Mouse (Mus musculus) embryonic facial prominence, embryonic 11.5 days (tissue): ENCODE data around the gene Epha8. TPM values are rescaled to one million over a fixed set of nuclear protein-coding genes. Genes with fewer than 3 reads are reported as not detected.

Experiments used
- ATAC-seq: fragments of 200-750 bp; cut with Nextera tagmentation; replicated peaks from 2 replicates; pipeline ENCODE4 v1.8.0; 2017; ENCODE audit warnings: low read depth; ENCODE audit not compliant: insufficient number of reproducible peaks, low FRiP score, low TSS enrichment
- DNase-seq: peaks from one replicate; pipeline ENCODE4 v3.0.0-alpha.2; 2015; ENCODE audit warnings: low spot score
- H3K27ac ChIP-seq: fragments of 300-500 bp; sonication (generic); replicated peaks from 2 replicates; pipeline ENCODE4 v1.5.1; 2014; ENCODE audit warnings: mild to moderate bottlenecking, low read depth, low read length, control low read depth
- H3K27me3 ChIP-seq: fragments of 300-500 bp; sonication (generic); 2 replicates; pipeline ENCODE4 v1.6.1; 2014; ENCODE audit warnings: mild to moderate bottlenecking, low read length, moderate library complexity, mixed read lengths; ENCODE audit not compliant: control insufficient read depth, insufficient read depth
- H3K36me3 ChIP-seq: fragments of 300-500 bp; sonication (generic); replicated peaks from 2 replicates; pipeline ENCODE4 v1.6.1; 2014; ENCODE audit warnings: low read depth, mild to moderate bottlenecking, low read length, moderate library complexity, mixed read lengths; ENCODE audit not compliant: control insufficient read depth, insufficient read depth
- H3K4me1 ChIP-seq: fragments of 300-500 bp; sonication (generic); 2 replicates; pipeline ENCODE4 v1.6.1; 2014; ENCODE audit warnings: low read length, mixed read lengths; ENCODE audit not compliant: control insufficient read depth, insufficient read depth
- H3K4me2 ChIP-seq: fragments of 300-500 bp; sonication (generic); 2 replicates; pipeline ENCODE4 v1.6.1; 2014; ENCODE audit warnings: low read depth, mild to moderate bottlenecking, control low read depth, low read length, moderate library complexity
- H3K4me3 ChIP-seq: fragments of 300-500 bp; sonication (generic); 2 replicates; pipeline ENCODE4 v1.5.1; 2014; ENCODE audit warnings: low read depth, low read length, control low read depth
- H3K9ac ChIP-seq: fragments of 300-500 bp; sonication (generic); replicated peaks from 2 replicates; pipeline ENCODE4 v1.6.1; 2014; ENCODE audit warnings: mild to moderate bottlenecking, control low read depth, low read length
- H3K9me3 ChIP-seq: fragments of 300-500 bp; sonication (generic); replicated peaks from 2 replicates; pipeline ENCODE4 v1.6.1; 2016; ENCODE audit warnings: mild to moderate bottlenecking, low read length, inconsistent platforms, mixed read lengths; ENCODE audit not compliant: control insufficient read depth
- WGBS: fragments of 180-500 bp; shearing (Covaris S2); extraction: QIAGEN DNeasy Blood & Tissue Kit; methylation state at CpG from one replicate; pipeline ENCODE4 v1.1.7; 2014; 5-methylcytosine and 5-hydroxymethylcytosine counted together
- polyA plus RNA-seq: library from polyadenylated mRNA; unstranded; fragments of >200 nt; fragmentation: Nextera tagmentation; extraction: Ambion mirVana; gene quantifications from 2 replicates; pipeline ENCODE4 v1.2.1, GENCODE M21; 2014

The Epha8 gene
- polyA plus RNA-seq, 1 experiment from 2014 or later = 0.65 TPM

DNA sequence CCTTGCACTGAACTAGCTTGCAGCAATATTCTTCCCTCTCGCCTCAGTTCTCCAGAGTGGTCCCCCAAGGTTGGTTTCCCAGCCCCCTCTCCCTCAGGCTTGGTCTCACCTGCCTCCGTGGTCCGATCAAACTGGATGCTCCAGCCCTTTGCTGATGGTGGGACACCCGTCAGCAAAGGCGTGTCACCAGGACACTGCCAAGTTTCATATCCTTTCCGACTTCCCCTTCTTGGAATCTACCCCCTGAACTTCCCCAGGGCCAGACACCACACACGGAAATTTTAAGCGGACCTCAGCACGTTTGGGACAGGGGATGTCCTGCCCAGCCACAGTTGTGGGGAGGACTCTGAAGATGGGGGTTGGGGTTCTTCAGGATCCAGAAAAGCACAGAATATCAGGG is 58.0 kb downstream of the Epha8 start, which contains the start of gene C1qa:
C1qa (minus strand) TSS at position 167 of the 400 bp plus-strand sequence.
- Histone ChIP-seq H3K27me3 (peaks cover 13% of the 10 kb centered on the region), H3K4me3 (no peak within 1 kb of the TSS), H3K9me3 (no peaks in the 10 kb centered on the region), H3K4me2 (no peak within 1 kb of the TSS), H3K36me3 (no peaks in the 10 kb centered on the region), H3K9ac (no peak within 1 kb of the TSS), H3K4me1 (0 out of 2 replicates have a peak, but pooled peaks cover 2% of the 10 kb centered on the region), H3K27ac (no peak within 1 kb of the TSS)
- ATAC-seq = no peak
- DNase-seq = no peak
- 80% methylated on average over 9 of the region's 9 CpGs for WGBS

GRCm38 (mm10) chr4:136898084-136898598 is 58.5 kb downstream of the Epha8 start:
- Histone ChIP-seq H3K27ac (no peak overlapping the region), H3K27me3 (peaks cover 12% of the 10 kb centered on the region)
- WGBS = 67% methylated on average over 9 of the region's 9 CpGs

GRCm38 (mm10) chr4:136896461-136896860 is 60.2 kb downstream of the Epha8 start:
- Histone ChIP-seq H3K27ac (no peak overlapping the region), H3K27me3 (peaks cover 12% of the 10 kb centered on the region), H3K36me3 (no peaks in the 10 kb centered on the region), H3K4me3 (no peak overlapping the region), H3K4me2 (no peak overlapping the region), H3K9ac (no peak overlapping the region), H3K9me3 (no peaks in the 10 kb centered on the region), H3K4me1 (0 out of 2 replicates have a peak, but pooled peaks cover 2% of the 10 kb centered on the region)
- ATAC-seq (no peak), DNase-seq (no peak)
- 32% methylated on average over 10 of the region's 10 CpGs for WGBS

More at GRCm38 (mm10) chr4:136898084-136898598, 58.5 kb downstream of the Epha8 start:
- DNase-seq (no peak), ATAC-seq (no peak)
- Histone ChIP-seq H3K4me3 (no peak overlapping the region), H3K9ac (no peak overlapping the region), H3K4me1 (0 out of 2 replicates have a peak, but pooled peaks cover 2% of the 10 kb centered on the region), H3K36me3 (no peaks in the 10 kb centered on the region), H3K9me3 (no peaks in the 10 kb centered on the region), H3K4me2 (no peak overlapping the region)

- Histone ChIP-seq H3K4me2 (no peak overlapping the region), H3K27ac (no peak overlapping the region), H3K4me1 (0 out of 2 replicates have a peak, but pooled peaks cover 2% of the 10 kb centered on the region), H3K4me3 (no peak overlapping the region), H3K9ac (no peak overlapping the region; the same call in 1 of the 2 replicates), H3K9me3 (no peaks in the 10 kb centered on the region), H3K36me3 (no peaks in the 10 kb centered on the region), H3K27me3 (peaks cover 12% of the 10 kb centered on the region)
- DNase-seq (no peak), ATAC-seq (no peak)
- WGBS = 6% methylated on average over 14 of the region's 15 CpGs
Measured at GRCm38 (mm10) chr4:136895861-136896260, 60.8 kb downstream of the Epha8 start.

DNA sequence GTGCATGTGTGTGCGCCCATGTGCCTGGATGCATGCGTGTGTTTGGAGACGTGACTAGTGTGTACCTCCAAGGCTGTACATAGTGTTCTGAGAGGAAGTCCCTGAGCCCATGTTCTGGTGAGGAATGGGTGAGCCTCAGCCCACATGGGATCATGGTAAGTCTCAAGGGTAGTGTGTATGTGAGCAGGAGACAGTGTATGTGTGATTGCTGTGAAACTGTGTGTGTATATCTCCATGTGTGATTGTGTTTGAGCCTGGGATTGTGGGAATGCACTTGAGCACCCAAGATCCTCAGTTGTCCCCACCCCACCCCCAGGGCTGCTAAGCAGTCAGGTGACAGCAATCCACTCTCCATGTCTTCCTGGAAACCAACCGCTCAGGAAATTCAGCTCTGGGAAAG is 61.8 kb downstream of the Epha8 start:
- Histone ChIP-seq H3K9ac (no peak overlapping the region), H3K4me1 (0 out of 2 replicates have a peak, but pooled peaks cover 2% of the 10 kb centered on the region), H3K4me2 (no peak overlapping the region), H3K27ac (no peak overlapping the region), H3K4me3 (no peak overlapping the region), H3K36me3 (no peaks in the 10 kb centered on the region), H3K27me3 (peaks cover 12% of the 10 kb centered on the region), H3K9me3 (no peaks in the 10 kb centered on the region)
- WGBS = 77% methylated on average over 4 of the region's 4 CpGs
- DNase-seq (no peak), ATAC-seq (no peak)

DNA sequence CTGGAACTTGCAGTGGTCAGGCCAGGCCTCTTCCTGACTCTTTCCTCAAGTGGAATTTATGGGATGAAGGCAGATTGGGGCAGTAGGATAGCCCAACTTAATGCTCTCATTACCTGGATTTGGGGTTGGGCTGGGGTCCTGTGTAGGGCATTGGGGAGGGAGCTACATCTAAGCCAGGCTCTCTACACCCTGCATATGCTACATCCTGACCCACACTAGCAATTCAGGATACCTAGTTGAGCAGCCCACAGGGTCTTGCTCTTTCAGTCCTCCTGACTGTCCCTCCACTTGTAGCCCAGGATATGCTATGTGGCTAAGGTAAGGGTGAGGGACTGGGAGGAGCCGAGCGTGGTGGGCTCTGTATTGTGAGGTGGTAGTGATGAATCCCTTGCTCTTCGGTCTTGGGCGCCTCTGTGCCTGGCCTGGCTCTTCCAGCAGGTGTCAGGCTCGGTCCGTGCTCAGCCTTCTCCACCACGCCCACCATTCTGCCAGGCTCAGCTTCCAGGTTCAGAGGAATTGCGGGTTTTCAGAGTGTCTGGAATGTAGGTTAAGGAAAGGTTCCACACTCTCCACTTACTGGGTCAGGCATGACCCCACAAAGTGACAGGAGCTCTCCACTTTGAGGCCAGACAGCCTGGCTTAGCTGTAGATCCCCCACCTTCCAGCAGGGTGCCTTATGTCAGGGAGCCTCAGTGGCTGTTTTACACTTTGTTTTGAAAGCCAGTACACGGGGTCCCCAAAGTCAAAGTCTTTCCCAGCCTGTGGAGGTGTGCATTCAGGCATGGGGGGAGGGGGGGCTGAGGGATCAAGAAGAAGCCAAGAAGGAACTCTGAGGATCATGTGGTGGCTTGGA is 62.7 kb downstream of the Epha8 start:
- Histone ChIP-seq H3K9me3 (no peaks in the 10 kb centered on the region), H3K36me3 (no peaks in the 10 kb centered on the region), H3K9ac (no peak overlapping the region), H3K4me2 (no peak overlapping the region), H3K4me1 (0 out of 2 replicates have a peak, but pooled peaks cover 2% of the 10 kb centered on the region), H3K27me3 (peaks cover 12% of the 10 kb centered on the region), H3K4me3 (no peak overlapping the region), H3K27ac (no peak overlapping the region)
- ATAC-seq (peak; percentile 47; the same call in 1 of the 2 replicates), DNase-seq (peak; percentile 70)
- WGBS = 10% methylated on average over 9 of the region's 9 CpGs

GRCm38 (mm10) chr4:136892811-136893210 is 63.8 kb downstream of the Epha8 start, which contains the start of gene C1qc:
Gene C1qc, minus strand, starts transcription at chr4:136893065.
- DNase-seq (no peak), ATAC-seq (no peak)
- Histone ChIP-seq H3K4me2 (no peak within 1 kb of the TSS), H3K27ac (no peak within 1 kb of the TSS), H3K36me3 (no peaks in the 10 kb centered on the region), H3K4me1 (0 out of 2 replicates have a peak, but pooled peaks cover 2% of the 10 kb centered on the region), H3K4me3 (no peak within 1 kb of the TSS), H3K9ac (no peak within 1 kb of the TSS), H3K9me3 (no peaks in the 10 kb centered on the region), H3K27me3 (peaks cover 12% of the 10 kb centered on the region)
- 57% methylated on average over 5 of the region's 5 CpGs for WGBS

GRCm38 (mm10) chr4:136892371-136892770 is 64.2 kb downstream of the Epha8 start:
- Histone ChIP-seq H3K4me1 (0 out of 2 replicates have a peak, but pooled peaks cover 2% of the 10 kb centered on the region), H3K9me3 (no peaks in the 10 kb centered on the region), H3K4me3 (no peak overlapping the region), H3K9ac (no peak overlapping the region), H3K27ac (no peak overlapping the region), H3K4me2 (no peak overlapping the region), H3K27me3 (peaks cover 12% of the 10 kb centered on the region), H3K36me3 (no peaks in the 10 kb centered on the region)
- DNase-seq = no peak
- WGBS = 64% methylated on average over 7 of the region's 7 CpGs
- ATAC-seq = no peak
